8 mouse cellular contexts compared by ENCODE assay signal in genomic region chr17:21733049-21733448, GRCm38 (mm10). TPM values are rescaled to one million over a fixed set of nuclear protein-coding genes. Genes with fewer than 3 reads are reported as not detected.
DNase-seq lines count a peak whose midpoint lies in the region; ATAC-seq and TF ChIP-seq lines count a peak whose summit lies in the region.

No protein-coding gene starts in this region.

- TF ChIP-seq CTCF in bone marrow, adult 2 months (IDR thresholded peaks at IDR 0.05; ENCODE audit: control insufficient read depth, insufficient read depth, low read length): no peak

- H3K27ac ChIP-seq in heart, embryonic 11.5 days (ENCODE audit: low read depth, low read length): peak overlapping the region; percentile 80
- no peak overlapping the region for H3K27ac ChIP-seq in bone marrow, adult 2 months (ENCODE audit: control insufficient read depth, insufficient read depth, low read depth, low read length, poor library complexity)
- peak overlapping the region; percentile 88 for H3K27ac ChIP-seq in hindbrain, embryonic 13.5 days
- H3K27ac ChIP-seq in midbrain, embryonic 11.5 days (ENCODE audit: low read depth, low read length): peak overlapping the region; percentile 21; the same call in 1 of the 2 replicates

- no peak for TF ChIP-seq POLR2A in bone marrow, adult 2 months (IDR thresholded peaks at IDR 0.05; ENCODE audit: borderline replicate concordance, control insufficient read depth, low read depth, low read length)

- H3K4me1 ChIP-seq in heart, embryonic 11.5 days (ENCODE audit: control insufficient read depth, insufficient read depth, low read length): peaks cover 4% of the 10 kb centered on the region
- no peaks in the 10 kb centered on the region; the same call in 1 of the 2 replicates for H3K4me1 ChIP-seq in bone marrow, adult 2 months (ENCODE audit: control insufficient read depth, insufficient read depth, low read length)
- peaks cover 10% of the 10 kb centered on the region for H3K4me1 ChIP-seq in hindbrain, embryonic 13.5 days (replicated peaks)
- H3K4me1 ChIP-seq in midbrain, embryonic 11.5 days (ENCODE audit: control insufficient read depth, insufficient read depth, low read length): no peaks in the 10 kb centered on the region; the same call in 1 of the 2 replicates

- WGBS in heart, embryonic 11.5 days (ENCODE audit: insufficient replicate concordance): 80% methylated on average over 4 of the region's 4 CpGs
- WGBS in bone marrow, adult 2 months: 49% methylated on average over 4 of the region's 4 CpGs
- 91% methylated on average over 4 of the region's 4 CpGs for WGBS in hindbrain, embryonic 13.5 days
- 84% methylated on average over 4 of the region's 4 CpGs for WGBS in midbrain, embryonic 11.5 days

- peak overlapping the region; percentile 69 for H3K4me2 ChIP-seq in heart, embryonic 11.5 days
- H3K4me2 ChIP-seq in hindbrain, embryonic 13.5 days: peak overlapping the region; percentile 57
- H3K4me2 ChIP-seq in midbrain, embryonic 11.5 days: peak overlapping the region; percentile 45

- no peaks in the 10 kb centered on the region for H3K27me3 ChIP-seq in heart, embryonic 11.5 days (ENCODE audit: control insufficient read depth, insufficient read depth, low read length)
- H3K27me3 ChIP-seq in hindbrain, embryonic 13.5 days: no peaks in the 10 kb centered on the region
- no peaks in the 10 kb centered on the region for H3K27me3 ChIP-seq in midbrain, embryonic 11.5 days (ENCODE audit: control insufficient read depth, insufficient read depth, low read length)

- DNase-seq in heart, postnatal 36 days: no peak
- DNase-seq in midbrain, embryonic 11.5 days (ENCODE audit: low spot score, missing footprints): no peak
- no peak for DNase-seq in cerebellum, adult 8-10 months
- DNase-seq in left cerebral cortex, adult 9 months (ENCODE audit: low spot score in 2 of 2): no peak
- DNase-seq in natural killer cell, adult 2 months (ENCODE audit: low spot score in 2 of 2): no peak

- H3K9me3 ChIP-seq in heart, embryonic 11.5 days (replicated peaks; ENCODE audit: control insufficient read depth, low read length): no peaks in the 10 kb centered on the region
- no peaks in the 10 kb centered on the region for H3K9me3 ChIP-seq in hindbrain, embryonic 13.5 days
- H3K9me3 ChIP-seq in midbrain, embryonic 11.5 days (ENCODE audit: control insufficient read depth, low read length): no peaks in the 10 kb centered on the region

- no peak for ATAC-seq in heart, embryonic 11.5 days (replicated peaks; ENCODE audit: insufficient number of reproducible peaks, low FRiP score, low TSS enrichment)
- ATAC-seq in hindbrain, embryonic 13.5 days (ENCODE audit: low FRiP score): no peak
- ATAC-seq in midbrain, embryonic 11.5 days (ENCODE audit: low FRiP score): 0 out of 2 replicates have a peak, but pooled peaks have one; percentile 28

- peak overlapping the region; percentile 58 for H3K4me3 ChIP-seq in heart, embryonic 11.5 days (ENCODE audit: low read depth, low read length)
- peak overlapping the region; percentile 35 for H3K4me3 ChIP-seq in bone marrow, adult 2 months (replicated peaks; ENCODE audit: control insufficient read depth, low read depth, low read length)
- peak overlapping the region; percentile 63 for H3K4me3 ChIP-seq in hindbrain, embryonic 13.5 days
- H3K4me3 ChIP-seq in midbrain, embryonic 11.5 days (ENCODE audit: low read depth, low read length): peak overlapping the region; percentile 66

- H3K9ac ChIP-seq in heart, embryonic 11.5 days (ENCODE audit: low read depth, low read length): peak overlapping the region; percentile 89
- peak overlapping the region; percentile 83; the same call in 1 of the 2 replicates for H3K9ac ChIP-seq in hindbrain, embryonic 13.5 days
- peak overlapping the region; percentile 86 for H3K9ac ChIP-seq in midbrain, embryonic 11.5 days (ENCODE audit: low read length)

- H3K36me3 ChIP-seq in heart, embryonic 11.5 days (ENCODE audit: control insufficient read depth, insufficient read depth, low read length): no peaks in the 10 kb centered on the region
- peaks cover 13% of the 10 kb centered on the region for H3K36me3 ChIP-seq in hindbrain, embryonic 13.5 days
- no peaks in the 10 kb centered on the region for H3K36me3 ChIP-seq in midbrain, embryonic 11.5 days (ENCODE audit: control insufficient read depth, insufficient read depth, low read length)

- intact Hi-C loops in heart, postnatal 36 days (cut with DNase I): loop anchor here (2.0 to 5.0 kb wide), 2 partner anchors 24 to 579 kb away; partner anchors contain the start of gene CT030661.1

RNA-seq across cellular contexts. Expression of gene Zfp229, which starts 2.5 kb away (rescaled TPM):
- polyA plus RNA-seq in heart, embryonic 11.5 days (2014; fragmentation: Nextera tagmentation; extraction: Ambion mirVana): 5.5 and 6.0 TPM in 2 replicates
- total RNA-seq in heart, postnatal 36 days (2021): 1 to 10 TPM; 5.7 to 7.4 TPM
- polyA plus RNA-seq in bone marrow, adult 2 months (2011; ENCODE audit: insufficient read depth, insufficient read length, low replicate concordance, missing spikeins): 3.1 TPM in 1 of 2 replicates, not detected in the other
- polyA plus RNA-seq in hindbrain, embryonic 13.5 days (2015; fragmentation: Nextera tagmentation; extraction: Ambion mirVana): 10.3 and 11.4 TPM in 2 replicates
- 8.7 and 10.9 TPM in 2 replicates for polyA plus RNA-seq in midbrain, embryonic 11.5 days (2014; fragmentation: Nextera tagmentation; extraction: Ambion mirVana)

RNA-seq across cellular contexts. Expression of gene Zfp760, which starts 25.5 kb away (rescaled TPM):
- 8.2 and 9.6 TPM in 2 replicates for polyA plus RNA-seq in heart, embryonic 11.5 days (2014; fragmentation: Nextera tagmentation; extraction: Ambion mirVana)
- total RNA-seq in heart, postnatal 36 days (2021): 1 to 10 TPM; 2.1 TPM
- polyA plus RNA-seq in bone marrow, adult 2 months (2011; ENCODE audit: insufficient read depth, insufficient read length, low replicate concordance, missing spikeins): 0.85 and 2.6 TPM in 2 replicates
- 14.2 and 15.3 TPM in 2 replicates for polyA plus RNA-seq in hindbrain, embryonic 13.5 days (2015; fragmentation: Nextera tagmentation; extraction: Ambion mirVana)
- 25.5 and 27.2 TPM in 2 replicates for polyA plus RNA-seq in midbrain, embryonic 11.5 days (2014; fragmentation: Nextera tagmentation; extraction: Ambion mirVana)

RNA-seq across cellular contexts. Expression of gene Gm10226, which starts 41.4 kb away (rescaled TPM):
- polyA plus RNA-seq in heart, embryonic 11.5 days (2014; fragmentation: Nextera tagmentation; extraction: Ambion mirVana): 3.9 and 4.3 TPM in 2 replicates
- total RNA-seq in heart, postnatal 36 days (2021): 1 to 10 TPM in 1 of 2 experiments, not detected in 1; 2.9 TPM
- polyA plus RNA-seq in bone marrow, adult 2 months (2011; ENCODE audit: insufficient read depth, insufficient read length, low replicate concordance, missing spikeins): 15.0 and 28.9 TPM in 2 replicates
- 16.8 and 21.3 TPM in 2 replicates for polyA plus RNA-seq in hindbrain, embryonic 13.5 days (2015; fragmentation: Nextera tagmentation; extraction: Ambion mirVana)
- 18.2 and 19.4 TPM in 2 replicates for polyA plus RNA-seq in midbrain, embryonic 11.5 days (2014; fragmentation: Nextera tagmentation; extraction: Ambion mirVana)
